Comparison of ENCODE assay signal across 12 mouse cellular contexts in genomic region chr11:69298231-69298630, GRCm38 (mm10). TPM values are rescaled to one million over a fixed set of nuclear protein-coding genes. Genes with fewer than 3 reads are reported as not detected.
"Had no signal": no experiment of that assay in that cellular context is flagged by ENCODE, and none has a peak within 500 bp of the region (broad histone marks: within the 10 kb centered on the region; RNA-seq: fewer than 3 reads in every experiment).

No protein-coding gene starts in this region.

- H3K27ac ChIP-seq: layer of hippocampus, adult 2 months; liver, embryonic 14.5 days; neural tube, embryonic 12.5 days had no signal

- H3K9me3 ChIP-seq: neural tube, embryonic 12.5 days had no signal

- H3K4me2 ChIP-seq: neural tube, embryonic 12.5 days had no signal

- H3K4me3 ChIP-seq: layer of hippocampus, adult 2 months; myocyte; neural tube, embryonic 12.5 days had no signal

- H3K9ac ChIP-seq: liver, embryonic 14.5 days; neural tube, embryonic 12.5 days had no signal

- H3K27me3 ChIP-seq: neural tube, embryonic 12.5 days had no signal

- H3K4me1 ChIP-seq: neural tube, embryonic 12.5 days had no signal

- DNase-seq: kidney, adult 18-20 months; kidney, postnatal 10 days; kidney, postnatal 4 days; lung, adult 18-20 months; retina, postnatal 1 day; right cerebral cortex, postnatal 4 days; spleen, adult 18-20 months had no signal

RNA-seq across cellular contexts. Expression of gene Kcnab3, which starts 27.8 kb away (rescaled TPM):
- total RNA-seq: megakaryocyte-erythroid progenitor cell, adult 5-6 weeks had no signal
